Mouse (Mus musculus) stomach, postnatal 0 days (tissue): Measurements from ENCODE around the gene Grpel1. TPM values are rescaled to one million over a fixed set of nuclear protein-coding genes. Genes with fewer than 3 reads are reported as not detected.
A peak's percentile ranks its signal among the peaks of the same experiment; 100 is the strongest.

Experiments used
- ATAC-seq: fragments of 200-750 bp; cut with Nextera tagmentation; 2 replicates; pipeline ENCODE4 v1.8.0; 2017; ENCODE audit not compliant: low FRiP score, low TSS enrichment
- DNase-seq: peaks from one replicate; pipeline ENCODE4 v3.0.0-alpha.2; 2016; ENCODE audit warnings: low spot score
- H3K27ac ChIP-seq: fragments of 300-500 bp; sonication (generic); replicated peaks from 2 replicates; pipeline ENCODE4 v1.5.1; 2014; ENCODE audit warnings: mild to moderate bottlenecking, control low read depth
- H3K27me3 ChIP-seq: fragments of 300-500 bp; sonication (generic); 2 replicates; pipeline ENCODE4 v1.6.1; 2014; ENCODE audit warnings: low read length; ENCODE audit not compliant: control insufficient read depth, insufficient read depth
- H3K36me3 ChIP-seq: fragments of 300-500 bp; sonication (generic); 2 replicates; pipeline ENCODE4 v1.6.1; 2014; ENCODE audit warnings: low read length, mixed read lengths; ENCODE audit not compliant: control insufficient read depth, insufficient read depth
- H3K4me1 ChIP-seq: fragments of 300-500 bp; sonication (generic); replicated peaks from 2 replicates; pipeline ENCODE4 v1.6.1; 2014; ENCODE audit warnings: antibody characterized with exemption; ENCODE audit not compliant: control insufficient read depth, insufficient read depth
- H3K4me2 ChIP-seq: fragments of 300-500 bp; sonication (generic); replicated peaks from 2 replicates; pipeline ENCODE4 v1.6.1; 2014; ENCODE audit warnings: low read depth, mild to moderate bottlenecking, control low read depth, moderate library complexity
- H3K4me3 ChIP-seq: fragments of 300-500 bp; sonication (generic); 2 replicates; pipeline ENCODE4 v1.5.1; 2014; ENCODE audit warnings: low read depth, low read length, control low read depth
- H3K9ac ChIP-seq: fragments of 300-500 bp; sonication (generic); 2 replicates; pipeline ENCODE4 v1.6.1; 2014; ENCODE audit warnings: mild to moderate bottlenecking, low read length, control low read depth, mixed read lengths
- H3K9me3 ChIP-seq: fragments of 300-500 bp; sonication (generic); 2 replicates; pipeline ENCODE4 v1.6.1; 2016; ENCODE audit warnings: low read length; ENCODE audit not compliant: control insufficient read depth
- CTCF ChIP-seq: IDR thresholded peaks from 2 replicates; pipeline ENCODE4 v1.5.1; 2016; ENCODE audit warnings: antibody characterized with exemption, low read depth, mild to moderate bottlenecking, moderate library complexity
- EP300 ChIP-seq: optimal IDR thresholded peaks from 2 replicates; pipeline ENCODE3; 2016; ENCODE audit warnings: antibody characterized with exemption
- WGBS: fragments of 180-500 bp; shearing (Covaris S2); extraction: QIAGEN DNeasy Blood & Tissue Kit; methylation state at CpG from one replicate; pipeline ENCODE4 v1.1.7; 2014; 5-methylcytosine and 5-hydroxymethylcytosine counted together
- polyA plus RNA-seq: library from polyadenylated mRNA; unstranded; fragments of >200 nt; fragmentation: Nextera tagmentation; extraction: Ambion mirVana; gene quantifications from 2 replicates; pipeline ENCODE4 v1.2.1, GENCODE M21; 2015

The Grpel1 gene
- polyA plus RNA-seq, 1 experiment from 2014 or later = 54.1 TPM

- Histone ChIP-seq H3K27ac (no peak overlapping the region), H3K4me2 (no peak overlapping the region), H3K27me3 (no peaks in the 10 kb centered on the region), H3K9me3 (no peaks in the 10 kb centered on the region), H3K36me3 (peaks cover 5% of the 10 kb centered on the region; the same call in 1 of the 2 replicates), H3K4me1 (peaks cover 7% of the 10 kb centered on the region), H3K9ac (no peak overlapping the region), H3K4me3 (no peak overlapping the region)
- no peak for DNase-seq
- TF ChIP-seq EP300 = no peak
- no peak for TF ChIP-seq CTCF
- WGBS = 79% methylated on average over 6 of the region's 6 CpGs
- ATAC-seq = no peak
Observed at GRCm38 (mm10) chr5:36478540-36479420, 14.0 kb downstream of the Grpel1 start.

- H3K36me3 ChIP-seq = peaks cover 5% of the 10 kb centered on the region; the same call in 1 of the 2 replicates
- WGBS = 53% methylated on average over 2 of the region's 2 CpGs
- no peaks in the 10 kb centered on the region for H3K9me3 ChIP-seq
- H3K4me3 ChIP-seq = no peak overlapping the region
- no peak for DNase-seq
- no peak for TF ChIP-seq CTCF
- TF ChIP-seq EP300 = no peak
- no peak overlapping the region for H3K4me2 ChIP-seq
- no peak for ATAC-seq
- H3K9ac ChIP-seq = no peak overlapping the region
- no peaks in the 10 kb centered on the region for H3K27me3 ChIP-seq
- no peak overlapping the region for H3K27ac ChIP-seq
- H3K4me1 ChIP-seq = peaks cover 8% of the 10 kb centered on the region
Observed at GRCm38 (mm10) chr5:36479735-36480134, 14.9 kb downstream of the Grpel1 start.

GRCm38 (mm10) chr5:36480398-36480797, 15.6 kb downstream of the Grpel1 start:
- Histone ChIP-seq H3K36me3 (peaks cover 4% of the 10 kb centered on the region; the same call in 1 of the 2 replicates), H3K4me1 (peaks cover 12% of the 10 kb centered on the region), H3K9ac (no peak overlapping the region), H3K4me3 (no peak overlapping the region), H3K4me2 (no peak overlapping the region), H3K9me3 (no peaks in the 10 kb centered on the region), H3K27ac (no peak overlapping the region), H3K27me3 (no peaks in the 10 kb centered on the region)
- 73% methylated on average over 4 of the region's 4 CpGs for WGBS
- DNase-seq (no peak), ATAC-seq (no peak)
- no peak for TF ChIP-seq CTCF

GRCm38 (mm10) chr5:36481114-36481513, 16.3 kb downstream of the Grpel1 start:
- DNase-seq (no peak), ATAC-seq (no peak)
- H3K9ac ChIP-seq = no peak overlapping the region
- H3K4me2 ChIP-seq = no peak overlapping the region
- TF ChIP-seq CTCF = peak; percentile 56
- no peak for TF ChIP-seq EP300
- 52% methylated on average over 1 of the region's 1 CpGs for whole genome bisulfite sequencing
- no peaks in the 10 kb centered on the region for H3K27me3 ChIP-seq
- peaks cover 12% of the 10 kb centered on the region for H3K4me1 ChIP-seq
- H3K36me3 ChIP-seq = peaks cover 3% of the 10 kb centered on the region; the same call in 1 of the 2 replicates
- no peaks in the 10 kb centered on the region for H3K9me3 ChIP-seq
- H3K27ac ChIP-seq = no peak overlapping the region
- no peak overlapping the region for H3K4me3 ChIP-seq

- 2% methylated on average over 51 of the region's 58 CpGs for WGBS
- DNase-seq = no peak
Observed at GRCm38 (mm10) chr5:36483203-36484101, 18.7 kb downstream of the Grpel1 start.

More at GRCm38 (mm10) chr5:36483203-36484101, 18.7 kb downstream of the Grpel1 start:
- H3K4me1 ChIP-seq = peaks cover 12% of the 10 kb centered on the region
- H3K27me3 ChIP-seq = no peaks in the 10 kb centered on the region
- peaks cover 3% of the 10 kb centered on the region; the same call in 1 of the 2 replicates for H3K36me3 ChIP-seq
- no peak for TF ChIP-seq EP300
- peak overlapping the region; percentile 89 for H3K4me3 ChIP-seq
- peak overlapping the region; percentile 88 for H3K4me2 ChIP-seq
- no peak; the same call in 1 of the 2 replicates for ATAC-seq
- no peaks in the 10 kb centered on the region for H3K9me3 ChIP-seq
- H3K27ac ChIP-seq = peak overlapping the region; percentile 69
- H3K9ac ChIP-seq = peak overlapping the region; percentile 84
